Comparison of ENCODE assay signal across 7 mouse cellular contexts in the genomic region with DNA sequence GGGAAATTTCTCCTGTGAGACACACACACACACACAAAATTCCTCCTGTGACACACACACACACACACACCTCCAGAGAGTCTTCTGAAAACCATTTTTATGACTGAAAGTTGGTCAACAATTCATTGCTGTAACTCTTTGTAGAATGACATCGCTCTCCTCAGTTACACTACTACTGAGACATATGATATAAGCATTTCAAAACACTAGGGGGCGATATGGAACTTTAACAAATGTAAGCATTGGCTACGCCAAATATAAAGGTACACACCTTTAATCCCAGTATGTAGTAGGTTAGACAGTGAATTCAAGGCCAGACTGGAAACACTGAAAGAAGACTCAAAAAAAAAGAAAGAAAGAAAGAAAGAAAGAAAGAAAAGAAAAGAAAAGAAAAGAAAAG. TPM values are rescaled to one million over a fixed set of nuclear protein-coding genes. Genes with fewer than 3 reads are reported as not detected.
DNase-seq lines count a peak whose midpoint lies in the region.

No protein-coding gene starts in this region.

- DNase-seq in layer of hippocampus, adult 9-10 months (ENCODE audit: low spot score), result peak; percentile 27
- no peak for DNase-seq in layer of hippocampus, postnatal 25 days (ENCODE audit: extremely low spot score in 1 of 2, low spot score in 1 of 2)
- DNase-seq in MN1 (ENCODE audit: low spot score), result peak; percentile 27
- peak; percentile 62 for DNase-seq in embryo, embryonic 10.5 days (ENCODE audit: low spot score)
- DNase-seq in mesoderm, embryonic 11.5 days (ENCODE audit: low read depth, low spot score), result peak; percentile 24
- no peak for DNase-seq in adrenal gland, adult 2 months
- DNase-seq in layer of hippocampus, adult 9-11 months, result no peak

RNA-seq across cellular contexts. Expression of a gene that starts 18.7 kb away (rescaled TPM):
- total RNA-seq in layer of hippocampus, postnatal 25 days (2021), result 10 to 100 TPM; 46.8 to 70.6 TPM
- 10 to 100 TPM; 27.7 to 34.1 TPM for total RNA-seq in adrenal gland, adult 2 months (2021)
- polyA plus RNA-seq in adrenal gland, adult 2 months (2012; rRNA removed), result 5.7 and 6.6 TPM in 2 replicates

Comparison
In these comparisons a context has a peak if more than half of its experiments do, and no peak if none do; other contexts are left out.
1. DNase-seq: peak in layer of hippocampus, adult 9-10 months (single experiment), MN1 (single experiment), embryo, embryonic 10.5 days (single experiment) and mesoderm, embryonic 11.5 days (single experiment); none in layer of hippocampus, postnatal 25 days (0 of 2), adrenal gland, adult 2 months (single experiment) and layer of hippocampus, adult 9-11 months (single experiment).